Mouse (Mus musculus): Measurements from ENCODE around the gene Ly6g6d.
A peak's percentile ranks its signal among the peaks of the same experiment; 100 is the strongest.

Ly6g6d gene

DNA sequence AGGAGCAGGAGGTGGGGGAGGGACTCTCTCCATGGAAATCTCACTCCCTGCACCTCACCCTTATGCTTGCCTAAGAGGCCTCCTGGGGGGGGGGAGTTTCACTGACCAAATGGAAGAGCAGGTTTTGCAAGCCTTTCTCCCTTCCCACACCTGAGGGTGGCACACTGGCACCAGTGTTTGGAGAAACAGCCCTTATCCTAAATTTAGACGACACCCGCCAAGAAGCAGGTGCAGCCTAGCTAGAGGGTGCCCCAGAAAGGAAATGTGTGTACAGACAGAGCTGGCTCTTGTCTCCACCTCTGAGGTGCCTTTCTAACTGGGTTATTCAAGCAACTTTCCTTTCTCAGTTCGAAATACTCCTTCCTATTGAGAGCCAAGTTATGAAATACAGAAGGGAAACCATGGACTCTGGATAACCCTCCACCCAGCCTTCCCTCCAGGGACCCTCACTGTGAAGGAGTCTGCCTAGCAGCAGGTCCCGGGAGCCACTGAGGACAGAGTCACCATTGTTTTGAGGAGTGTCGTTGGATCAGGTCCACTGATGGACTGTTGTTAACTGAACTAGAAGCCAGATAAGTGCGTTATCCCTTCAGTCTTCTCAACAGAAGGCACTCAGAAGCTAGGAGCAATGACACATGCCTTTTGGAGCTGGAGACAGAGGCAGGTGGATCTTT, 7.2 kb downstream of the Ly6g6d start:
- peak; percentile 24 for DNase-seq (ENCODE audit: low read depth, low spot score)

DNA sequence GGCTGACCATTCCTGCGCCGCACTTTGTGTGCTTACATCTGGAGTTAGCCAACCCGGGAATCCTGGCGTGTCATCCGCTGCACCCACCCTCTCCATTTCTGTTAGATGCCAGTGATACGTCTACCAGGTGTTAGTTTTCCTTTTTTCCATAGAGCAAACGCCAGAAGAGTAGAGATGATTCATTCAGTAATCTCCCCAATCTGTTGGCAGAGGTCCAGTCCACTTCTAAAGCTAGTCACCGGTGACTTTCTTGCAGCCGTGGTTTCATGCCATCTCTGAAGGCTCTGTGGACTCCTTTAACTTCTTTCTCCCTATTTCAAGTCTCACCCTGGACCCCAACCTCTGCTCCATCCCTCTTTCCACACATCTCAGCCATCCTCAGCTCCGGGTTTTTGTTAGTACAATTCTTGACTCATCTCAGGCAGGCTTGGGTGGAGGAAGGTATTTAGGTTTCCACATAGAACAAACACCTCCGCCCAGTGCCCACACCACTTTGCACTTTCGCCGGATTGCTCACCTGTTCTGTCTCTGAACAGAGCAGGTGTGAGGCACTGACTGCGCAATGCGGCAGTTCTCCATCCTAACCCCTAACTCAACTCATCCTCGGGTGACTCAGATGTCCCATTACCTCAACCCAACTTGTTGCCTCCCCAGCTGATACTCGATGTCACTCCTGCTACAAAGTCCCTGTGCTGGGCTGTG, 9.5 kb downstream of the Ly6g6d start:
- no peak for DNase-seq (ENCODE audit: low read depth, low spot score)

DNA sequence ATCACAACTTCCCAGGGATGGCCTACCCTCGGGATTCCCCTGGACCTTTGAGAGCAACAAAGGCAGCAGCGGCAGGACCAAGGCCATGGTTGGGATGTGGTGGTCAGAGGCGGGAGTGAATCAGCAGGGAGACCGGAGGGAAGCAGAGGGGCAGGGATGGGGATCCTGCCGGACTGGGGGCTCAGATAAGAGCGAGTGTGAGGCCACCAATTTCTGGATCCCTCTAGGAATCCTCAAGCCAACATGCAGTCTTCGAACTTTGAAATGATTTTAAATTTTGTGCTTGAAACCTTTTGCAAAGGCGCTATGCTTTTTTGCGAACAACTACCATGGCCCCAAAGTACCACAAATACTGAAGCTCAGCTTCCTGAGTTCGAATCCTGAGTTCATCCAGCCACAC, 11.8 kb downstream of the Ly6g6d start, which contains the start of gene Mpig6b:
Gene Mpig6b (minus strand): TSS at position 101 of the 400 bp plus-strand sequence.
- DNase-seq (ENCODE audit: low read depth, low spot score): no peak

DNA sequence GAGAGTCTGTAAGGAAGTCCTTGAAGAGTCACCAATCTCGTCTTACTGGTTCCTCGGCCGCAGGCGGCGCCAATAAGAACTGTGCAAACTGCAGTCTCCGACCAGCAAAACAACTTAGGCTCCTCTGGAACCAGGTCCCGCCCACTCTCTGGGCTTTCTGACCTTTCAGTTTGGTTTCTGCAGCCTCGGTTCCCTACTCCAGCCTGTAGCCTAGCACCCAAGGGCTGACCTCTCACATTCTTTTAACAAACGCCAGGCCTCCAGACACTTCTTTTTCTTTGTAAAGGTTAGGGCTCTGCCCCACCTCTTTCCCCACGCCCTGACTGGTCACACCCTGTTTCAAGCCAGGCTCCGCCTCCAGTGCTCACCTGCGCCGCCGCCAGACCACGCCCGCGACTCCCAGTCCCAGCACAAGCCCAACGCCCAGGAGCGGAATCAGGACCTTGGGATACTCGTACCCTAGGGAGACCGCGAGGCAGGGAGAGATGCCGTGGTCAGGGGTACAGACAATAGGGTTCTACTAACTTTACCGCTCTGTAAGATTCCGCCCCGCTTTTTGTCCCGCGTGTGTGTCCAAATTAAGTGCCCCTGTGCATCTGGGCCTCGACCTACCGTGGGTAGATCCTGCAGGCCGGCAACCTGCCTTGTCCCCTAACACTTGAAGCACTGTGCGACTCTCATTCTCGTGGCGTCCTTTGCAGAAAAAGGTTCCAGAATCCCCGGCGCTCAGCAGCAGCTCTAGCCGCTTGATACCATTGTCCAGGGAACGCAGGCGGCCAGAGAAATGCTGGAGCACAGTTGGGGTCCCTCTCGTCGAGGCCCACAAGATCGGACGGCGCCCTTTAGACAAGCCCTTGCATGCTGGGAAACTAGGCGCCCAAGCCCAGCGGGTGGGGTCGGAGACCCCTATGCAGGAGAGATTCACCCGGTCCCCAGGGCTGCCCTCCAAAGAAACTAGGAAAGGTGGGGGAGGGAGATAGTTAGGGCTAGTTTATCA, 12.6 kb downstream of the Ly6g6d start, which contains the start of gene Ly6g6c:
Gene Ly6g6c (plus strand): TSS at position 438 of the 997 bp plus-strand sequence.
- DNase-seq (ENCODE audit: low read depth, low spot score): no peak

DNA sequence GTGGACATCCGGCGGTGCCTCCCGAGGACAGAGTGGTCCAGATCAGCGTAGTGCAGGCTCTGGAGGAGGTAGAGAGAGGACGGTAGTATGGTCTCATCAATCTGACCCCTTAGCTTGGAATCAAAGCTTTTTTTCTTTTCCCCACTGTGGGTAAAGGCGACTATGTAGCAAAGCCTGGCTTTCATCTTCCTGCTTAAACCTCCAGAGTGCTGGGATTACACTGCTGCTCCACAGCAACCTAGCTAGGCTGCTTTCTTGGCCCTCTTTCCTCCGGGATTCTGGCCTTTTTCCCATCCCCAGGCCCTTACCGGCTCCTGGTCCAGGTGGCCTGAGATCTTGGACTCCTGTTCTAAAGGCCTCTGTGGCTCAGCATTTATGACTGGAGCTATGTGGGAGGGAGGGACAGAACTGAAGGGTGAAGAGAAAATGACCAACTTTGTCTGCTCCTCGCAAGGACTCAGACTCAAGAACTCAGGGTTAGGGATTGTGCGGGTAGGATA, 13.4 kb downstream of the Ly6g6d start:
- DNase-seq (ENCODE audit: low read depth, low spot score): no peak

DNA sequence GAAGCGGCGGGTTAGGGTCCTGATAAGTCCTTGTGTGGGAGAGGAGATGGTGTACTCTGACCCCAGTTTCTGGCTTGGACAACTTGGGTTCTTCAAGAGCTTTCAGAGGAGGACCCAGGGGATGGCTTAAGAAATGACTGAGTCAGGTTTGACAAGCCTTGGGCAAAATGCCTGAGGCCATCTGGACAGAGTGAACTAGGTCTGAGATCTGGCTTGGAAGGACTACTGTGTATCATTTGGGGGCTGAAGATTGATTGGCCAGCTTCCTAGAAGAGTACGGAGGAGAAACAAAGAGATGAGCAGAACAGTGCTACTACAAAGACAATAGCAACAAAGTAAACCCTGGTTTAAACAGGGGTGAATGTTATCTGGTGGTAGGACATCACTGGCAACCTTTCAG, 14.4 kb downstream of the Ly6g6d start:
- DNase-seq (ENCODE audit: low read depth, low spot score): no peak

DNA sequence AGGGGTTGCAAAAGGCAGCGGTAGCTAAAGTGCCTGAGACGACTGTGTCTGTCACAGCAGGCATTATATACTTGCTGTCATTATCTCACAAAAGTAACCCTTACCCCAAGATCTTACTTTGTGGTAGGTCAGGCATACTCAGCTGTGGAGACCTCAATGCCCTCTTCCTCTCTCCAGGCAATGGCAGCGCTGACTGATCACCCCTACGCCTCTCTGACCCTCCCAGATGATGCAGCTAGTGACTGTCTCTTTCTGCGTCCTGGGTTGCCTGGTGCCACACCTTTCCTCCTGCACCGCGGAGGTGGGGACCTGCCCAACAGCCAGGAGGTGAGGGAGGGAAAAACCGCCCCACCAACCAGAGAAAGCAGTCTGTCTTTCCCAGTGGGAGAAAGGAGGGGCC, 16.6 kb downstream of the Ly6g6d start:
- no peak for DNase-seq (ENCODE audit: low read depth, low spot score)

DNA sequence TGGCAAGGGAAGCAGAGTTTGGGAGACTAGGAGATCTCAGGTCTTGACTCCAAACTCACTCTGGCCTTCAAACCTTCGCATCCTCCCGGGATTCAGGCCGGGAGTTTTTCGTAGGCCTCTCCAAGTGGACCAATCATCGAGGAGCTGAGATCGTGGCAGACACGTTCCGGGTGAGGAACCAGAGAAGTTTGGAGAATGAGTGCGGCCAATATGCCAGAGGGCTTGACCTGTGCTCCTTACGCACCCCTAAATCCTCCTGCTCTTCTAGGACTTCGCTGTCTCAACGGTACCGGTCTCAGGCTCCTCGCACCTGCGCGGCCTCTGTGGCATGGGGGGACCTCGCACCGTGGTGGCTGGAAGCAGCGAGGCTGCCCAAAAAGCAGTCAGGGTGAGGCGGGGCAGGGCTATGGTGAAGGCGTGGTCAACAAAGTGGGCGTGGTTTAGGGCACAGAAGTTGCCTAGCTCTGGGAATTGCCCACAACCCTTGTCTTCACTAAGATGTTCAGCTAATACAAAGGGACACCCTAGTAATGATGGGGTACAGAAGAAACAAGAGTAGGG, 17.0 kb downstream of the Ly6g6d start:
- no peak for DNase-seq (ENCODE audit: low read depth, low spot score)

DNA sequence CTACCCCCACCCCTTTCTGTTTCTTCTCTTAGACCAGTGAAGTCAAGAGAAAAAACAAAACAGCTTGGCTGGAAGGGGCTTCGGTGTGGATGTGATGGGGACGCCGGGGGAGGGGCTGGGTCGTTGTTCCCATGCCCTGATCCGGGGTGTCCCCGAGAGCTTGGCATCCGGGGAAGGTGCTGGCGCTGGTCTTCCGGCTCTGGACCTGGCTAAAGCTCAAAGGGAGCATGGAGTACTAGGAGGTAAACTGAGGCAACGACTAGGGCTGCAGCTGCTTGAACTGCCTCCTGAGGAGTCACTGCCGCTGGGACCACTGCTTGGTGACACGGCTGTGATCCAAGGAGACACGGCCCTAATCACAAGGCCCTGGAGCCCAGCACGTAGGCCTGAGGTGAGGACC, 17.8 kb downstream of the Ly6g6d start:
- DNase-seq (ENCODE audit: low read depth, low spot score): no peak

DNA sequence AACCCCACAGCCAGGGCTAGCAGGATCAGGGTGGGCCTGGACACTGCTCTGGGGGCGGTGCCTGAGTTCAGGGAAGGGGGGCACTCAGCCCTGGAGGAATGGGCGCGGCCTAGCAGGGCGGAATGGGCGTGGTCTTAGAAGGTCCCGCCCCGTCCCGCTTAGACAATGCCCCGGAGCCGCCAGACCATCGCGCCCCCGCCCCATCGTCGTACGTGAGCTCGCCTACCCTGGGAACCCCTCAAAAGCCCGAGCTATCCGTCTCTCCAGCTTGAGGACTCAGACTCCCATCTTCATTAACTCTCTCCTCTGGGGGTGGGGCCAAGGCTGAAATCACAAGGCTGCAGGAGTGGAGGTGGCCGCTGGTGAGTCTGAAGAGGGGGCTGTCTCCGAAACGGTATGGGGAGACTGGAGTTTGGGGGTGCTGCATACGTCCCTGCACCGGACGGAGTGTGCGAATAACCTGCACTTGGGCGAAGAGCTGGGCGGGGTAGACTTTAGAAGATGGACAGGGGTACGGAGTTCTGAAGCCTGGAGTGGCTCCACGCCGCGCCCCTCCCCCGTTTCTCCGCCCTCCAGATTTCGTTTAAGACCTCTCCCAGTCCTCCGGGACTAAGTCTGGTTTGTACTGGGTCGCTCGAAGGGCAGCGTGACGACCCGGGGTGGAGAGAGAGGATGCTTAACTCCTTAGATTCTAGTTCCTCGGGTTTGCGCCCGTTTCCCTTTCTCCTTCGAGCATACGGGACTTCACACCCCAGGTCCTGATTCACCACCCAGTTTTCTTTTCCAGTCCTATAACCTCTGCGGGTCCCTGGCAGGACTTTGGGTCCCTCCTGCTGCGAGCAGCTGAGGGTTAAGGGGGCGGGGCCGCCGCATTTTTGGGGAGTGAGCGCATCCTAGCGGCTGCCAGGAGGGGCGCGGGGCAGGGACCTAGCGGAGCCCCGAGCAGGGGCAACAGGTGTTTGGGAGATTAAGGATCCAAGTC, 18.7 kb downstream of the Ly6g6d start, which contains the start of gene Ddah2:
Gene Ddah2 (plus strand): TSS at position 125 of the 982 bp plus-strand sequence.
- DNase-seq (ENCODE audit: low read depth, low spot score): peak; percentile 90

DNA sequence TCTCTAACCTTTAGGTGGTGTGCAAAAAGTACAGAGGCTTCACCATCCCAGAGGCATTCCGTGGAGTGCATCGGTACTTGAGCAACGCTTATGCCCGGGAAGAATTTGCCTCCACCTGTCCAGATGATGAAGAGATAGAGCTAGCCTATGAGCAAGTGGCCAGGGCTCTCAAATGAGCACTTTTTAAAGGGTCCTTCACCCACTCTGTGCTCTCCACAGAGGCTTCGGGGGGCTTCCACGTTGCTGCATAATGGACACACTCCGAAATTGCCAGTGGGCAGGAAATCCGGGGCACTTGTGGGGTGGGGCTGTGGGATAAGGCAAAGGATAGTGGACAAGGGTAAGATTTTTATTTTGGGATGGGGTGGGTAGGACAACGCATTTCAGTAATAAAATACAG, 19.5 kb downstream of the Ly6g6d start:
- no peak for DNase-seq (ENCODE audit: low read depth, low spot score)

DNA sequence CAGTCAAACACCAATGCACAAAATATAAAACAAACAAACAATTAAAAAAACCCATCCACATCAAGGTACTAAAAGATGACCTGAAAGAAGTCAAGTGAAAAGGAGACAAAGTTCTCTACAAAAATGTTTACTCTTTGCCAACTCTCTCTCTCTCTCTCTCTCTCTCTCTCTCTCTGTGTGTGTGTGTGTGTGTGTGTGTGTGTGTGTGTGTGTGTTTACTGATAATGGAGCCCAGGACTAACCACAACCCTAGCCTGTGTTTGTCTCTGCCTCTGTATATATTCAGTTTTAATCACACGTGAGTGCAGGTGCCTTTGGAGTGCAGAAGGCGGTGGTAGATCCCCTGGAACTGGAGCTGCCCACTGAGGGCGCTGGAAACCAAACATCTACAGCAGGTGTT, 20.8 kb downstream of the Ly6g6d start:
- no peak for DNase-seq (ENCODE audit: low read depth, low spot score)

DNA sequence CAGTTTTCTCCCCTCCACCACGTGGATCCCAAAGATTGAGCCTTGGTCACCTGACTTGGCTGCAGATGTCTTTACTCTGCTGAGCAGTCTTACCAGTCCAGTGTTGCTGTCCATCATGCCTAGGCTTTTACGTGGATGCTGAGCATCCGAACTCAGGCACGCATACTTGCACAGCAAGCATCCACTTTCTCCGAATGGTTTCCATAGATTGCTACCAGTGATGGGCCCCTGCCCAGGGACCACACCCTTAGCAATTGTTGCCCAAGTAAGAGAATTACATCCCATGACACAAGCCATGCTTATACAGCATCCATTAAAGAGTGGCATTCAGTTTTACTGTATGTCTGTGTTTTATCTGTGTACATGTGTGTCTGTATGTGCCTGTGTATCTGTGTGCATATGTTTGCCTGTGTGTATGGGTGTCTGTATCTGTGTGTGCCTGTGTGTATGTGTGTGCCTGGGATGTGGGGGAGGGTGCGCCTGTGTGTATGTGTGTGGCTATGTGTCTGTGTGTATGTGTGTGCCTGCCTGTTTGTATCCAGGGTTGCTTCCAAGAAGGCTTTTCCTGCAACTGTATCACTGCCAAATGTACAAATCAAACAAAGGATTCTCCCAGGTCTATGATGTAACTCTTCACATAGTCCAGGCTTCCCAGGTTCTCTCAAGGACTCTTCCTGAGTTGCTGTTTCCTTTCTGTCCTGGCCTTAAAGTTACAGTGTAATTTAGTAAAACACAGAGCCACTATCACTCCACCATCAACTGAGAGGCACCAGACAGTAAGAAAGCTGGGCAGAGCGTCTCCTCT, 22.0 kb downstream of the Ly6g6d start:
- no peak for DNase-seq (ENCODE audit: low read depth, low spot score)

DNA sequence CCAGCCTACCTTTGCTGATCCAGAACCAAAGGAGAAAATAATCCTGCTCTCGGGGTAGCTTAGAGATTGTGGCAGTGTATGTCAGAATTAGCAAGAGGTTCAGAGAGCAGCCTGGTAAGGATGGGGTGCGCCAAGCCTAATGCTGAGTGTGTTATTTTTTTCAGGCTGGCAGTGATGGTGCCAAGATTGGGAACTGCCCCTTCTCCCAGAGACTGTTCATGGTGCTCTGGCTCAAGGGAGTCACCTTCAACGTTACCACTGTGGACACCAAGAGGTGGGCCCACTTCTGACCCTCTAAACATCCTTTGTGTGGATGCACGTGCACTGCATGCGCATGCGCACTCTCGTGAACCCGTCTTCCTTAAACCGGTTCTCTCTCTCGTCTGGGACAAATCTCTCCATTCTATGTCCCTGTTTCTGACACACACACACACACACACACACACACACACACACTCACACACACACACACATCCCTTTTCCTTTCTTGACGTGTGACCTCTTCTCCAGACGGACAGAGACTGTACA, 25.5 kb downstream of the Ly6g6d start:
- no peak for DNase-seq (ENCODE audit: low read depth, low spot score)

DNA sequence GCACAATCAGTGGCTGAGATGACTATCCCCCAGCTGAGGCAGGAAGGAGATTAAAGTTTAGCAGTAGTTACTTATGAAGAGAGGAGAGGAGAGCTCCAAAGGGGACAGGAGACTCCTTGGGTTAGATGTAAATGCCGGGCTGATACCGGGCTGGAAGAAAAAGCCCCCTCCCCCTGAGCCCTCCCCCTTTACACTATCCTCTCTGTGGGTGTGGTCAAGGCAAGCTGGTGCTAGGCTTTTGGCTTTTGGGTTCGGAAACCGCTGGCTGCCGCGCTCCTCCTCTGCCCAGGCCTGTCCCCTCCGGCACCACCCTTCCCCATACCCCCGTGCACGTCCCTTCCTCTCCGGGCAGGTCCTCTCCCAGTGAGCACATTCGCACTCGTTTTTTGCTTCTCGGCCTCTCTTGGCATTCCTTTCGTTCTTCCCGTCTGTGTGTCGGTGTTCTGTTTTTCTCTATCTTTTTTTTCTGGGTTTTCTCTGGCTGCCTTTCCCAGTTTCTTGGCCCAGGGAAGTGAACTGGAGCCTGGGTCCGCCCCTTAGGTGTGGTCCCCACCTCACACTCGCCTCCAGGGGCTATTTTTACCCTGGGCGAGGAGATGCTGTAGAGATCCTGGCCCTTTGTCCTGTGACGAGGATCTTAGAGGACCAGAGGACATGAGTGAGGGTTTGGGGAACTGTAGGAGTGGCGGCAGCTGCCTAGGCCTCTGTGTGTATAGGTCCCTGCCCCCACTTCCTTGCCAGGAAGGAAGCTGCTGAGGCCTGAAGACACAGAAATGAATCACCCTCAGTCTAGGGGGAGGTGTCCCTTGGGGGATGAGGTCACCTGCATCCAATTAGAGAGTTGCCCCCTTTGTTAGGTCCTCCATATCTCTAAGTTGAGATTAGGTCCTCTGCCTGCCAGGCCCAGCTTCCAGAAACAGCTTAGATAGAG, 26.4 kb downstream of the Ly6g6d start:
- peak; percentile 90 for DNase-seq (ENCODE audit: low read depth, low spot score)

DNA sequence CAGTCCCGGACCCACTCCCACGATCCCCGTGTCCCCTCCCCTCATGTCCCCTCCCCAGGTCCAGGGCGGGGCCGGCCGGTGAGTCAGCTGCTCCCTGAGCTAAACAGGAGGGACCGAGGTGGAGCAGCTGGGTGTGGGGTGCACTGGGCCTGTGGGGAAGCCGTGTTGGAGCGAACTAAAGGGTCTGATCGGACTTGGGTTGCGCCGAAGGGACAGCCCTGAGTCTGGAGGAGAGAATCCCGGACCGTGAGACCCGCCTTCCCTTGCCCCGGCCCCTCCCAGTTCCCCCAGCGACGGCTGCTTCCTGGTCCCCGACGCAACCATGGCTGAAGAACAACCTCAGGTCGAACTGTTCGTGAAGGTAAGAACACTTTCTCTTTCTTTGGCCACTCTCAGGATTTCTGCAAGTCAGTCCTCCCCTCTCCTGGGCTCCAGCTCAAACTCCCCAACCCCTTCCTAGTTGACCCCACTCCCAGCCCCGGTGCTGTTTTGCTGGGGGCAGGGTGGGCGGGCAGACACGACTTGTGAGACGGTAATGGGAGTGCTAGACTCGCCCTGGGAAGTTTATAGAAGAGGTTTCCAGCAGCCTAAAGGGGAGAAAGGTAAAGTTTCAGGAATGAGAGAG, 27.6 kb downstream of the Ly6g6d start:
- DNase-seq (ENCODE audit: low read depth, low spot score): peak; percentile 88

DNA sequence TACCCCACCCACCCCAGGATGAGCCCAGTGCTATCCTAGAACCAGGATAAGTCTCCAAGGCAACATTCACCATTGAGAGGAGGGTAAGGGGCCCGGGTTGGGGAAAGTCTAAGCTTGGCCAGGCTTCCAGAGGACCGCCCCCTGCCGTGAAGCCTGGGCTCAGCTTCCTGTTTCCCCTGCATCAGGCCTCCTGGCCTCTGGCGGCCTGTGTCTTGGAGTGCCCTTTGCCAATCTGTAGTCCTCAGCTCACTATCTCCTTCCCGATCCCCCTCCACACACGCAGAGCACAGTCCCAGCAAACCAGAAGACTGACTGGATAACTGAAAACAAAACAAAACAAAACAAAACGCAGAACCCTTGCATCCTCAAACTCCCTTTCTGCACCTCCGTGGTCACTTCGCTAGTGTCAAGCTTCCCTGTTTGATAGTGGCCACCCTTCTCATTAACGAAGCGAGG, 28.3 kb downstream of the Ly6g6d start, which contains the start of gene Clic1:
Gene Clic1 (plus strand): TSS at position 406 of the 456 bp plus-strand sequence.
- peak; percentile 80 for DNase-seq (ENCODE audit: low read depth, low spot score)
